Mouse (Mus musculus) cerebellum, adult 2 months (tissue): ENCODE data around the gene Ralb.

Source experiments
- CTCF ChIP-seq: fragments of 200-500 bp; IDR thresholded peaks from 2 replicates; pipeline ENCODE4 v1.5.1; 2011; ENCODE audit warnings: low read depth, mild to moderate bottlenecking, control low read depth, low read length, moderate library complexity, borderline replicate concordance; ENCODE audit not compliant: insufficient read depth
- POLR2A ChIP-seq: fragments of 200-500 bp; IDR thresholded peaks from 2 replicates; pipeline ENCODE4 v1.6.1; 2011; ENCODE audit warnings: low read length, control low read depth, borderline replicate concordance; ENCODE audit not compliant: insufficient read depth

- TF ChIP-seq POLR2A (no peak), CTCF (no peak)
These were observed 12.5 kb downstream of the Ralb start for GRCm38 (mm10) chr1:119492097-119492496.
